Mouse (Mus musculus) C2C12 (cell line): ENCODE measurements at regions not wholly inside any gene's neighbourhood (a gene's known extent, or its start where the extent isn't known, plus 50 kb on each side); places are given as distances from the start of the nearest gene placed in this dataset.

Experiments
- H3K27me3 ChIP-seq: one replicate; pipeline ENCODE4 v1.6.1; 2011; ENCODE audit not compliant: control insufficient read depth, insufficient read depth, insufficient read length
- H3K36me3 ChIP-seq: one replicate; pipeline ENCODE4 v1.6.1; 2011; ENCODE audit not compliant: control insufficient read depth, insufficient read depth
- H3K4me3 ChIP-seq: one replicate; pipeline ENCODE4 v1.5.1; 2011; ENCODE audit warnings: mild to moderate bottlenecking, control low read depth; ENCODE audit not compliant: poor library complexity, insufficient read depth, severe bottlenecking
- H3K79me2 ChIP-seq: one replicate; pipeline ENCODE4 v1.6.1; 2011; ENCODE audit not compliant: control insufficient read depth, insufficient read depth
- H3K79me3 ChIP-seq: one replicate; pipeline ENCODE4 v1.6.1; 2011; ENCODE audit warnings: low read depth, control low read depth
- H3ac ChIP-seq: one replicate; pipeline ENCODE3; 2011; ENCODE audit warnings: low read depth; ENCODE audit not compliant: control insufficient read depth, insufficient read length
- CEBPB ChIP-seq: IDR thresholded peaks from one replicate; pipeline ENCODE4 v1.6.1; 2011; ENCODE audit warnings: low read depth, mild to moderate bottlenecking, control low read depth, moderate library complexity
- CTCF ChIP-seq: IDR thresholded peaks from one replicate; pipeline ENCODE4 v1.5.1; 2011; ENCODE audit not compliant: control insufficient read depth, insufficient read depth, insufficient read length
- FOSL1 ChIP-seq: IDR thresholded peaks from one replicate; pipeline ENCODE4 v1.8.0; 2011; ENCODE audit warnings: mild to moderate bottlenecking, low read length; ENCODE audit not compliant: poor library complexity, insufficient read depth, severe bottlenecking
- MAX ChIP-seq: IDR thresholded peaks from one replicate; pipeline ENCODE4 v1.6.1; 2011; ENCODE audit warnings: mild to moderate bottlenecking, control low read depth
- MYOD1 ChIP-seq: IDR thresholded peaks from one replicate; pipeline ENCODE4 v1.6.1; 2011; ENCODE audit warnings: low read depth; ENCODE audit not compliant: control insufficient read depth, insufficient read length
- MYOG ChIP-seq: IDR thresholded peaks from one replicate; pipeline ENCODE4 v1.6.1; 2011; ENCODE audit not compliant: control insufficient read depth, insufficient read length; ENCODE audit errors: extremely low read depth
- USF1 ChIP-seq: IDR thresholded peaks from one replicate; pipeline ENCODE4 v1.6.1; 2011; ENCODE audit warnings: low read depth, mild to moderate bottlenecking, control low read depth, moderate library complexity

DNA sequence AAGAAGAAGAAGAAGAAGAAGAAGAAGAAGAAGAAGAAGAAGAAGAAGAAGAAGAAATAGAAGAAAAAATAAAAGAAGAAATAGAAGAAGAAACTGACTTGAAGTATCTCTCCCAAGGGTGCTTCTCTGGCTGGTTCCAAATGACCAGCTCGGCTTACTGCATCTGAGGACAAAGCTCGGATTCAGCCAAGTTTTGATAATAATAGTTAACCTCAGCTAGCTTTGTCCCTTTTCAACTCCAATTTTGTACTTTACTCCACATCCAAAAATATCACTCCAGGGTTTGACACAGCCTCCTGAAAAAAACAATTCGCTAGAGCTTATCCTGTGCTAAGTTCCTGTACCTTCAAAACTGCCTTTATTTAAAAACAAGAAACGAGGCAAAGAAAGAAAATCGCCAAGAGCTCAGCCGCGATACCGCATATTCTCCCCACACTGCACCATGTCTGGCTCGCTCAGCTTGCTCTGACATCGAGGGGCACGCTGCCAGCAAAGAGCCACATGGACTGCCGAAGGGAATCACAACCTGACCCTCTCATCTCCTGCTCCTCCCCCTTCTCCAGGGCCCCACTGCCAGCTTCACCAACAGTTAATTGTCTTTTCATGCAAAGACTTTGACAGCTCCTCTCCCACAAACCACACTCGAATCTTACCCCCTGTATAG, 638.8 kb downstream of the 1700064H15Rik start:
- Histone ChIP-seq H3K79me3 (no peaks in the 10 kb centered on the region), H3K4me3 (no peak overlapping the region), H3K27me3 (no peaks in the 10 kb centered on the region), H3K36me3 (no peaks in the 10 kb centered on the region), H3K79me2 (no peaks in the 10 kb centered on the region), H3ac (no peak overlapping the region)
- TF ChIP-seq CTCF (no peak), MYOG (no peak), MYOD1 (no peak), USF1 (no peak), CEBPB (no peak), FOSL1 (no peak), MAX (no peak)

GRCm38 (mm10) chr3:19000179-19000578, 628.3 kb downstream of the 1700064H15Rik start:
- no peak for TF ChIP-seq FOSL1
- no peak for TF ChIP-seq USF1
- no peak for TF ChIP-seq CTCF
- TF ChIP-seq MYOG: no peak
- TF ChIP-seq CEBPB: no peak
- TF ChIP-seq MAX: no peak
- TF ChIP-seq MYOD1: no peak
- no peaks in the 10 kb centered on the region for H3K36me3 ChIP-seq
- no peaks in the 10 kb centered on the region for H3K79me2 ChIP-seq
- H3ac ChIP-seq: no peak overlapping the region
- H3K27me3 ChIP-seq: no peaks in the 10 kb centered on the region
- no peaks in the 10 kb centered on the region for H3K79me3 ChIP-seq
- no peak overlapping the region for H3K4me3 ChIP-seq

- no peaks in the 10 kb centered on the region for H3K79me3 ChIP-seq
- H3K36me3 ChIP-seq: no peaks in the 10 kb centered on the region
- no peak overlapping the region for H3ac ChIP-seq
- no peaks in the 10 kb centered on the region for H3K27me3 ChIP-seq
- no peaks in the 10 kb centered on the region for H3K79me2 ChIP-seq
- TF ChIP-seq FOSL1 (no peak), CEBPB (no peak), MAX (no peak), MYOG (no peak), USF1 (no peak), MYOD1 (no peak), CTCF (no peak)
- no peak overlapping the region for H3K4me3 ChIP-seq
These were observed 626.4 kb downstream of the 1700064H15Rik start for GRCm38 (mm10) chr3:19002056-19002455.

DNA sequence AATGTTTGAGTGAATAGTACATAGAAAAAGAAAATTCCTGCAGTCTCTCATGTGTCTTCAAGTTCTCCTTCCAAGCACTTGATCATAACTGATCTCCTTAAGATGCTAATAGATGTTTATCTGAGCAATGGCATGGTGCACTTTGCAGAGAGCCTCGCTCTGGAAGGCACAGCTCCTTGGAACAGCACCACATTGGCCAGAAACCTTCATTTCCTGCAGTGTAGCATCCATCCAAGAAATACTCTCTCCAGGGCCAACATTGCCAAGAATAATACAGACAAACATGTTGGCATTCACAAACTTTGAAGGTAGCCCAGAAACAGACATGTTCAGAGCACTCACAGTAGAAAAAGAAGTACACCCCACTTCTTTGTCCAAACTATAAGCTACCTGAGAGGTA, 623.7 kb downstream of the 1700064H15Rik start:
- Histone ChIP-seq H3ac (no peak overlapping the region), H3K36me3 (no peaks in the 10 kb centered on the region), H3K4me3 (no peak overlapping the region), H3K79me3 (no peaks in the 10 kb centered on the region), H3K27me3 (no peaks in the 10 kb centered on the region), H3K79me2 (no peaks in the 10 kb centered on the region)
- TF ChIP-seq MYOG: no peak
- no peak for TF ChIP-seq FOSL1
- no peak for TF ChIP-seq MAX
- no peak for TF ChIP-seq USF1
- no peak for TF ChIP-seq CTCF
- no peak for TF ChIP-seq MYOD1
- TF ChIP-seq CEBPB: no peak

- Histone ChIP-seq H3K79me3 (no peaks in the 10 kb centered on the region), H3K4me3 (no peak overlapping the region), H3ac (no peak overlapping the region), H3K79me2 (no peaks in the 10 kb centered on the region), H3K27me3 (no peaks in the 10 kb centered on the region), H3K36me3 (no peaks in the 10 kb centered on the region)
- TF ChIP-seq USF1: no peak
- TF ChIP-seq CTCF: no peak
- no peak for TF ChIP-seq MYOG
These were observed 583.9 kb downstream of the 1700064H15Rik start for GRCm38 (mm10) chr3:19044566-19044965.

DNA sequence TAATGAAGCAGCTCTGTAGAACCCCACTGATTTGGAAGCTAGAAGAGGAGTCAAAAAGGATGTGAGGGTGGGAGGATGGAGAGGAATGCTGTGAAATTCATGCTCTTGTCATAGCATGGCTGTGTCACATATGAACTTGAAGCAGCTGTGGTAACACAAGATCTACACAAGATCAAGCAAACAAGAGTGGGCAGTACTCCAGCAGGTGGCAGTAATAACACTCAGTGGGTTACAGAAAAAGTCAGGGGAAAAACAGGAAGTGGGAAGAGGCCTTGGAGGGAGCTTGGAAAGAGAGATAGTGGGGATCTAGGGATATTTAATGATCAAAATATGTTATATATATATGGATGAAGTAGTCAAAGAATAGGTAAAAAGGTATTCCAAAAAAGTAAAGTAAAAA, 582.5 kb downstream of the 1700064H15Rik start:
- H3K27me3 ChIP-seq: no peaks in the 10 kb centered on the region
- no peaks in the 10 kb centered on the region for H3K79me3 ChIP-seq
- H3K36me3 ChIP-seq: no peaks in the 10 kb centered on the region
- no peak overlapping the region for H3K4me3 ChIP-seq
- no peak overlapping the region for H3ac ChIP-seq
- H3K79me2 ChIP-seq: no peaks in the 10 kb centered on the region
- TF ChIP-seq CEBPB (no peak), FOSL1 (no peak), USF1 (no peak), MAX (no peak), CTCF (no peak), MYOG (no peak), MYOD1 (no peak)
